Mouse (Mus musculus) G1E (cell line): ENCODE measurements around the gene Dnase1l3. TPM values are rescaled to one million over a fixed set of nuclear protein-coding genes. Genes with fewer than 3 reads are reported as not detected.
"Not testable (repeated sequence)": the region's sequence is repeated elsewhere in the genome, so short reads cannot be mapped to it uniquely, and the experiment has no call there.

Experiments
- ATAC-seq: 2 replicates; pipeline ENCODE4 v1.8.0; 2016; ENCODE audit warnings: mild to moderate bottlenecking; ENCODE audit not compliant: insufficient number of reproducible peaks, poor library complexity, low FRiP score, severe bottlenecking; ENCODE audit errors: extremely low read depth
- DNase-seq: peaks from one replicate; pipeline ENCODE4 v3.0.0; 2012; ENCODE audit warnings: low spot score
- H3K27me3 ChIP-seq: 2 replicates; pipeline ENCODE4 v1.6.1; 2012; ENCODE audit warnings: mild to moderate bottlenecking, low read length, inconsistent platforms; ENCODE audit not compliant: insufficient read depth
- H3K36me3 ChIP-seq: replicated peaks from 2 replicates; pipeline ENCODE3; 2012; ENCODE audit warnings: mild to moderate bottlenecking, inconsistent platforms
- H3K4me1 ChIP-seq: 2 replicates; pipeline ENCODE4 v1.6.1; 2012; ENCODE audit warnings: low read depth, low read length, inconsistent platforms, mixed read lengths; ENCODE audit not compliant: insufficient read depth
- H3K4me3 ChIP-seq: 2 replicates; pipeline ENCODE4 v1.5.1; 2012; ENCODE audit warnings: low read depth, mild to moderate bottlenecking, inconsistent platforms, low read length, moderate library complexity, mixed read lengths
- H3K9me3 ChIP-seq: replicated peaks from 2 replicates; pipeline ENCODE4 v1.6.1; 2012; ENCODE audit warnings: inconsistent platforms
- CTCF ChIP-seq: IDR thresholded peaks from 2 replicates; pipeline ENCODE4 v1.5.1; 2012; ENCODE audit warnings: low read depth, low read length, inconsistent platforms, mixed read lengths
- GATA1 ChIP-seq: IDR thresholded peaks from 2 replicates; pipeline ENCODE4 v1.6.1; 2012; ENCODE audit warnings: borderline replicate concordance, low read length, inconsistent platforms, mixed read lengths
- GATA2 ChIP-seq: IDR thresholded peaks from 2 replicates; pipeline ENCODE4 v1.6.1; 2012; ENCODE audit warnings: low read depth, low read length, inconsistent platforms, borderline replicate concordance
- POLR2AphosphoS5 ChIP-seq: IDR thresholded peaks from 2 replicates; pipeline ENCODE4 v1.6.1; 2012; ENCODE audit warnings: low read depth, low read length, inconsistent platforms; ENCODE audit not compliant: insufficient replicate concordance
- TAL1 ChIP-seq: conservative IDR thresholded peaks from 2 replicates; pipeline ENCODE4 v1.6.1; 2012; ENCODE audit warnings: low read depth, low read length, inconsistent platforms, mixed read lengths
- polyA plus RNA-seq: library from polyadenylated mRNA; stranded (reverse); fragments of >175 nt; gene quantifications from 2 replicates; pipeline ENCODE4 v1.2.3, GENCODE M21; 2012
- total RNA-seq, 2 experiments: library from RNA; stranded (forward) in 1 of 2; stranded (reverse) in 1 of 2; fragments of 200-1000 nt in 1 of 2; fragments of >200 nt in 1 of 2; fragmentation: Nextera tagmentation in 1 of 2; gene quantifications; 2 replicates each; pipeline ENCODE4 v1.2.3; 2014 to 2017

Dnase1l3 gene
- total and polyA plus RNA-seq, 3 experiments, result 0.05 TPM; not detected in 2

- no peak for DNase-seq
- Histone ChIP-seq H3K4me3 (no peak overlapping the region), H3K9me3 (no peaks in the 10 kb centered on the region), H3K4me1 (no peaks in the 10 kb centered on the region), H3K27me3 (peaks cover 5% of the 10 kb centered on the region), H3K36me3 (no peaks in the 10 kb centered on the region)
- no peak for ATAC-seq
- no peak for TF ChIP-seq POLR2AphosphoS5
- no peak for TF ChIP-seq GATA1
- no peak for TF ChIP-seq TAL1
- no peak for TF ChIP-seq CTCF
- no peak for TF ChIP-seq GATA2
These were observed 13.6 kb upstream of the Dnase1l3 start for GRCm38 (mm10) chr14:8007923-8008322.

- no peak for ATAC-seq
- TF ChIP-seq TAL1, result no peak
- TF ChIP-seq POLR2AphosphoS5, result no peak
- TF ChIP-seq GATA2, result no peak
- TF ChIP-seq CTCF, result no peak
- TF ChIP-seq GATA1, result no peak
- Histone ChIP-seq H3K4me1 (no peaks in the 10 kb centered on the region), H3K27me3 (peaks cover 9% of the 10 kb centered on the region), H3K9me3 (no peaks in the 10 kb centered on the region), H3K36me3 (no peaks in the 10 kb centered on the region), H3K4me3 (no peak overlapping the region)
- no peak for DNase-seq
These were observed 13.1 kb upstream of the Dnase1l3 start for GRCm38 (mm10) chr14:8007486-8007885.

GRCm38 (mm10) chr14:8007084-8007483, 12.7 kb upstream of the Dnase1l3 start:
- DNase-seq, result no peak
- no peaks in the 10 kb centered on the region for H3K36me3 ChIP-seq
- no peaks in the 10 kb centered on the region for H3K9me3 ChIP-seq
- no peak for ATAC-seq
- H3K4me3 ChIP-seq, result no peak overlapping the region
- H3K4me1 ChIP-seq, result no peaks in the 10 kb centered on the region
- peaks cover 9% of the 10 kb centered on the region for H3K27me3 ChIP-seq
- no peak for TF ChIP-seq CTCF

- not testable (repeated sequence) for H3K4me3 ChIP-seq, H3K36me3 ChIP-seq, ATAC-seq, DNase-seq, H3K4me1 ChIP-seq, H3K9me3 ChIP-seq
- peaks cover 12% of the 10 kb centered on the region for H3K27me3 ChIP-seq
These were observed 11.7 kb upstream of the Dnase1l3 start for GRCm38 (mm10) chr14:8006061-8006460.

GRCm38 (mm10) chr14:8003727-8004670, 9.6 kb upstream of the Dnase1l3 start:
- DNase-seq, result no peak
- Histone ChIP-seq H3K9me3 (no peaks in the 10 kb centered on the region), H3K4me1 (no peaks in the 10 kb centered on the region; the same call in 1 of the 2 replicates), H3K36me3 (no peaks in the 10 kb centered on the region), H3K4me3 (no peak overlapping the region), H3K27me3 (peaks cover 13% of the 10 kb centered on the region)
- no peak for ATAC-seq
- TF ChIP-seq TAL1, result no peak

- no peak for ATAC-seq
- H3K36me3 ChIP-seq, result no peaks in the 10 kb centered on the region
- DNase-seq, result no peak
- TF ChIP-seq POLR2AphosphoS5 (no peak), CTCF (no peak), GATA2 (no peak), TAL1 (no peak), GATA1 (no peak)
- H3K4me3 ChIP-seq, result no peak overlapping the region
- H3K27me3 ChIP-seq, result peaks cover 13% of the 10 kb centered on the region
- H3K4me1 ChIP-seq, result no peaks in the 10 kb centered on the region; the same call in 1 of the 2 replicates
- H3K9me3 ChIP-seq, result no peaks in the 10 kb centered on the region
These were observed 8.8 kb upstream of the Dnase1l3 start for GRCm38 (mm10) chr14:8003093-8003670.

GRCm38 (mm10) chr14:8002432-8003092, 8.2 kb upstream of the Dnase1l3 start, which contains the start of gene Abhd6:
Gene Abhd6, plus strand, starts transcription at chr14:8002902.
- H3K9me3 ChIP-seq, result no peaks in the 10 kb centered on the region
- H3K4me3 ChIP-seq, result no peak within 1 kb of the TSS
- DNase-seq, result no peak
- TF ChIP-seq GATA2 (no peak), TAL1 (no peak), POLR2AphosphoS5 (no peak), CTCF (no peak), GATA1 (no peak)
- no peaks in the 10 kb centered on the region for H3K36me3 ChIP-seq
- no peak for ATAC-seq
- H3K27me3 ChIP-seq, result peaks cover 13% of the 10 kb centered on the region
- H3K4me1 ChIP-seq, result no peaks in the 10 kb centered on the region; the same call in 1 of the 2 replicates
